Mouse (Mus musculus): Measurements from ENCODE around the gene Pcdh20. TPM values are rescaled to one million over a fixed set of nuclear protein-coding genes. Genes with fewer than 3 reads are reported as not detected.

The Pcdh20 gene
- total and polyA plus RNA-seq, 2 experiments, result under 0.01 TPM; not detected in 1

- Histone ChIP-seq H3K4me3 (ENCODE audit: insufficient read depth, low read depth, low read length) (no peak overlapping the region), H3K36me3 (ENCODE audit: control insufficient read depth, insufficient read depth, low read length) (no peaks in the 10 kb centered on the region), H3K9ac (ENCODE audit: low read depth, low read length) (no peak overlapping the region), H3K4me1 (ENCODE audit: control insufficient read depth, insufficient read depth, low read length) (peaks cover 10% of the 10 kb centered on the region; the same call in 1 of the 2 replicates), H3K27me3 (ENCODE audit: control insufficient read depth, insufficient read depth, low read length) (0 out of 2 replicates have a peak, but pooled peaks cover 2% of the 10 kb centered on the region), H3K27ac (replicated peaks; ENCODE audit: insufficient read depth, low read depth, low read length) (no peak overlapping the region), H3K79me2 (ENCODE audit: control insufficient read depth, insufficient read depth, low read length) (no peaks in the 10 kb centered on the region)
- no peak for DNase-seq (ENCODE audit: extremely low read depth, low read depth, low spot score)
- 66% methylated on average over 1 of the region's 1 CpGs for WGBS
- TF ChIP-seq POLR2A (IDR thresholded peaks at IDR 0.05; ENCODE audit: extremely low read depth, insufficient read depth, low read length) (no peak), CTCF (IDR thresholded peaks at IDR 0.05; ENCODE audit: low read depth, low read length) (no peak)
These were observed 6.8 kb downstream of the Pcdh20 start for GRCm38 (mm10) chr14:88464356-88464755.

DNA sequence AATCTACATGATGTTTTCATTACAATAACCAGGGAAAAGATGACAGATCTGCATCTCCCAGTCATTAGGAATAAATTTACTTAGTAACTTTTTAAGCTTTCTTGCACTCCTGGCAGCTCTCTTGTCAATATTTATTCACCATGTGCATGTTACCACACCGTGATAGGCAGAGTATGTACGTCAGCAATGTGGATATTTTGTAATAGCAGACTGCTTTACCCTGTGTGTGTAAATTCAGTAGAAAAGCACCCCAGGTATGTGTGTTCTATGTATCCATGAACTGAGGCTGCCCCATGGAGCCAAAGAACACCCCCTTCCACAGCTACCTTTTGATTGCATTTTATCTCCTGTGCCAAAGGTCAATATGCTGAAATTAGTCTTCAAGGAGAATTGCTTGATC lies 7.8 kb downstream of the Pcdh20 start:
- Histone ChIP-seq H3K36me3 (ENCODE audit: control insufficient read depth, insufficient read depth, low read length) (no peaks in the 10 kb centered on the region), H3K4me3 (ENCODE audit: insufficient read depth, low read depth, low read length) (no peak overlapping the region), H3K27ac (replicated peaks; ENCODE audit: insufficient read depth, low read depth, low read length) (peak overlapping the region; percentile 62), H3K9ac (ENCODE audit: low read depth, low read length) (no peak overlapping the region), H3K27me3 (ENCODE audit: control insufficient read depth, insufficient read depth, low read length) (no peaks in the 10 kb centered on the region), H3K79me2 (ENCODE audit: control insufficient read depth, insufficient read depth, low read length) (no peaks in the 10 kb centered on the region), H3K4me1 (ENCODE audit: control insufficient read depth, insufficient read depth, low read length) (peaks cover 10% of the 10 kb centered on the region; the same call in 1 of the 2 replicates)
- DNase-seq (ENCODE audit: extremely low read depth, low read depth, low spot score), result peak; percentile 99
- 7% methylated on average over 2 of the region's 2 CpGs for WGBS
- TF ChIP-seq POLR2A (IDR thresholded peaks at IDR 0.05; ENCODE audit: extremely low read depth, insufficient read depth, low read length) (no peak), CTCF (IDR thresholded peaks at IDR 0.05; ENCODE audit: low read depth, low read length) (no peak)

- peak; percentile 75 for DNase-seq (ENCODE audit: extremely low read depth, low read depth, low spot score)
- no peaks in the 10 kb centered on the region for H3K79me2 ChIP-seq (ENCODE audit: control insufficient read depth, insufficient read depth, low read length)
- TF ChIP-seq CTCF (IDR thresholded peaks at IDR 0.05; ENCODE audit: low read depth, low read length) (no peak), POLR2A (IDR thresholded peaks at IDR 0.05; ENCODE audit: extremely low read depth, insufficient read depth, low read length) (no peak)
- H3K4me3 ChIP-seq (ENCODE audit: insufficient read depth, low read depth, low read length), result no peak overlapping the region
- H3K27me3 ChIP-seq (ENCODE audit: control insufficient read depth, insufficient read depth, low read length), result no peaks in the 10 kb centered on the region
- peak overlapping the region; percentile 74 for H3K27ac ChIP-seq (replicated peaks; ENCODE audit: insufficient read depth, low read depth, low read length)
- H3K36me3 ChIP-seq (ENCODE audit: control insufficient read depth, insufficient read depth, low read length), result no peaks in the 10 kb centered on the region
- H3K9ac ChIP-seq (ENCODE audit: low read depth, low read length), result no peak overlapping the region
- 22% methylated on average over 3 of the region's 3 CpGs for WGBS
- peaks cover 10% of the 10 kb centered on the region; the same call in 1 of the 2 replicates for H3K4me1 ChIP-seq (ENCODE audit: control insufficient read depth, insufficient read depth, low read length)
These were observed 8.3 kb downstream of the Pcdh20 start for GRCm38 (mm10) chr14:88462944-88463343.

DNA sequence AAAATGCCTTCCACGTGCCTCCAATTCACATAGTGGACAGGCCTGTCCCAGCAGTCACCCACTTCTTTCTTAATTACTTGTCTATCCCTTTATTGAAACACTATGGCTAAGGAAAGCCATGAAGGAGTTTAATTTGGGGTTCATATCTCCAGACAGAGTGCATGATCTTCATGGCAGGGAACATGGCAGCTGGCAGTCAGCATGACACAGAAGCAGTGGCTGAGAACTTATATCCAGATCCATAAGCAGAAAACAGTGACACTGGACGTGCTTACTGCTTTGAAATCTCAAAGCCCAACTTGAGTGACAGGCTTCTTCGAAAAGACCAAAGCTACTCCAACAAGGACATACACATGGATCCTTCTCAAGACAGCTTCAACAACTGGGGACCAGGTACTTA lies 10.5 kb downstream of the Pcdh20 start:
- no peak overlapping the region for H3K4me3 ChIP-seq (ENCODE audit: insufficient read depth, low read depth, low read length)
- no peak overlapping the region for H3K9ac ChIP-seq (ENCODE audit: low read depth, low read length)
- H3K36me3 ChIP-seq (ENCODE audit: control insufficient read depth, insufficient read depth, low read length), result no peaks in the 10 kb centered on the region
- 62% methylated on average over 3 of the region's 3 CpGs for WGBS
- H3K79me2 ChIP-seq (ENCODE audit: control insufficient read depth, insufficient read depth, low read length), result no peaks in the 10 kb centered on the region
- no peaks in the 10 kb centered on the region for H3K27me3 ChIP-seq (ENCODE audit: control insufficient read depth, insufficient read depth, low read length)
- TF ChIP-seq CTCF (IDR thresholded peaks at IDR 0.05; ENCODE audit: low read depth, low read length) (no peak), POLR2A (IDR thresholded peaks at IDR 0.05; ENCODE audit: extremely low read depth, insufficient read depth, low read length) (no peak)
- DNase-seq (ENCODE audit: extremely low read depth, low read depth, low spot score), result no peak
- H3K27ac ChIP-seq (replicated peaks; ENCODE audit: insufficient read depth, low read depth, low read length), result no peak overlapping the region
- H3K4me1 ChIP-seq (ENCODE audit: control insufficient read depth, insufficient read depth, low read length), result peaks cover 7% of the 10 kb centered on the region; the same call in 1 of the 2 replicates

DNA sequence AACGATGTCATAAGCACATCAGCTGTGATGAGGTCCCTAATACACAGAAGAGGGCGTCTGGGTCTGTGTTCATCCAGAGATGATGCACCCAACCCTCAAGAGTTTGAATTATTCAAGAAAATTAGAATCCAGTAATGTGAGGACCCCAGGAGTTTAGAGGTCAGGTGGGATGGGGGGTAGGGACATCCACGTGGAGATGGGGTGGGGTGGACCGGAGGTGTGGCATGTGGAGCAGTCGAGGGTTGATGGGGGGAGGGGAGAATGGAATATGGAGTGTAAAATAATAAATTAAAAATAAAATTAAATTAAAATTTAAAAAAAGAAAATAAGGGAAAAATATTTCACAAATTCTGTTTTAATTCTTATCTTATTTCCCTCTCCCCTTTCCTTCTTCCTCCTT lies 27.9 kb downstream of the Pcdh20 start:
- H3K27me3 ChIP-seq (ENCODE audit: control insufficient read depth, insufficient read depth, low read length), result no peaks in the 10 kb centered on the region
- 65% methylated on average over 5 of the region's 5 CpGs for WGBS
- H3K27ac ChIP-seq (replicated peaks; ENCODE audit: insufficient read depth, low read depth, low read length), result no peak overlapping the region
- no peak for DNase-seq (ENCODE audit: extremely low read depth, low read depth, low spot score)
- no peaks in the 10 kb centered on the region for H3K4me1 ChIP-seq (ENCODE audit: control insufficient read depth, insufficient read depth, low read length)
- H3K79me2 ChIP-seq (ENCODE audit: control insufficient read depth, insufficient read depth, low read length), result no peaks in the 10 kb centered on the region
- no peak overlapping the region for H3K4me3 ChIP-seq (ENCODE audit: insufficient read depth, low read depth, low read length)
- no peak for TF ChIP-seq POLR2A (IDR thresholded peaks at IDR 0.05; ENCODE audit: extremely low read depth, insufficient read depth, low read length)
- no peak for TF ChIP-seq CTCF (IDR thresholded peaks at IDR 0.05; ENCODE audit: low read depth, low read length)
- no peaks in the 10 kb centered on the region for H3K36me3 ChIP-seq (ENCODE audit: control insufficient read depth, insufficient read depth, low read length)
- no peak overlapping the region for H3K9ac ChIP-seq (ENCODE audit: low read depth, low read length)

- no peaks in the 10 kb centered on the region for H3K79me2 ChIP-seq (ENCODE audit: control insufficient read depth, insufficient read depth, low read length)
- H3K4me3 ChIP-seq (ENCODE audit: insufficient read depth, low read depth, low read length), result no peak overlapping the region
- no peaks in the 10 kb centered on the region for H3K36me3 ChIP-seq (ENCODE audit: control insufficient read depth, insufficient read depth, low read length)
- WGBS, result 90% methylated on average over 7 of the region's 7 CpGs
- DNase-seq (ENCODE audit: extremely low read depth, low read depth, low spot score), result no peak
- no peak overlapping the region for H3K9ac ChIP-seq (ENCODE audit: low read depth, low read length)
- H3K27ac ChIP-seq (replicated peaks; ENCODE audit: insufficient read depth, low read depth, low read length), result no peak overlapping the region
- no peaks in the 10 kb centered on the region for H3K27me3 ChIP-seq (ENCODE audit: control insufficient read depth, insufficient read depth, low read length)
- TF ChIP-seq POLR2A (IDR thresholded peaks at IDR 0.05; ENCODE audit: extremely low read depth, insufficient read depth, low read length), result no peak
- no peaks in the 10 kb centered on the region for H3K4me1 ChIP-seq (ENCODE audit: control insufficient read depth, insufficient read depth, low read length)
These were observed 41.8 kb downstream of the Pcdh20 start for GRCm38 (mm10) chr14:88429393-88429792.
